Mouse (Mus musculus): ENCODE results near the gene Brip1. TPM values are rescaled to one million over a fixed set of nuclear protein-coding genes. Genes with fewer than 3 reads are reported as not detected.

Gene Brip1
- polyA plus RNA-seq, 1 experiment from 2014 or later, result 1.0 TPM

DNA sequence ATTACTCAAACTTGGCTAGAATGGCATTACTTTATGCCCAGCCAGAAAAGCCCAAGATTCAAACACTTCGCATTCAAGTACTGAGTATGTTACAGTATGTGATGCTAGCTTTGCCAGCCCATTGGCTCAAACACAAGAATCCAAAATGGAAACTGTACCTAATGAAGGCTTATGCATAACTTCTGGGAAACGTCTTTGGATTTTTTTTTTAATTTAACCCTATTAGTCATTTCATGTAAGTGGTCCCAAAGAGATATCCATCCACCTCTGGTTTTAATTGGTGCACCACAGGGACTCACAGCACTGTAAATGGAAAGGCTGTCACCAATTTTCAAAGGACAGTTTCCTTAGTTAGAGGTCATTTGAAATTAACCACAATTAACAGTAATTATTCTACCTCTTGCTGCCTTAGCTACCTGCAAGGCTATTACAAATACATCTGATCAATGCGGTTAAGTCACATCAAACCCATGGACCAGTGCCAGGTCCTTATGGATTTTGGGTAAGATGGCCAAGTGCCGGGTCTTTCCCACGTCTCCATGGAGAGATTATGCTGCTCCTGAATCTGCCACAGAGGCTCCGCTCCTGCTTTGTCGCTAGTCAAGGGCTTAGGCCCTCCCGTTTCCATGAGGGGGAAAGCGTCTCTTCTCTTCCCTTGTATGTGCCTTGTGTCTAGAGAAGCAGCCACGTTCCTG, 192.6 kb downstream of the Brip1 start:
- WGBS, result 65% methylated on average over 10 of the region's 10 CpGs
- H3K4me2 ChIP-seq, result no peak overlapping the region
- H3K36me3 ChIP-seq (replicated peaks), result no peaks in the 10 kb centered on the region
- no peak for ATAC-seq (replicated peaks)
- H3K27me3 ChIP-seq (replicated peaks), result no peaks in the 10 kb centered on the region
- H3K27ac ChIP-seq, result no peak overlapping the region
- no peaks in the 10 kb centered on the region for H3K4me1 ChIP-seq
- no peak overlapping the region for H3K9ac ChIP-seq
- no peaks in the 10 kb centered on the region for H3K9me3 ChIP-seq
- no peak overlapping the region for H3K4me3 ChIP-seq

Other genes with a start within 250 kb of the Brip1 start
- 22.2 and 23.4 TPM in 2 replicates for gene Ints2, start 56.4 kb upstream of the Brip1 start, polyA plus RNA-seq (2015; fragmentation: Nextera tagmentation; extraction: Ambion mirVana)
- gene Med13, start 156.4 kb upstream of the Brip1 start, polyA plus RNA-seq (2015; fragmentation: Nextera tagmentation; extraction: Ambion mirVana), result 8.7 and 9.0 TPM in 2 replicates